Mouse (Mus musculus) T-helper 17 cell (primary cell): Measurements from ENCODE around the gene Chrm3.

ENCODE experiments used
- in situ Hi-C, 2 experiments: fragments of 300-600 bp; cut with MboI, MseI; formaldehyde crosslinking; loops; 1 replicate in 1 of 2; 2 replicates in 1 of 2; pipeline ENCODE4 v1.15.1; 2025; ENCODE audit warnings: high pct_unique_total_duplicates in 2 of 2

The Chrm3 gene

GRCm38 (mm10) chr13:9900653-9901385 lies 459.8 kb downstream of the Chrm3 start:
- in situ Hi-C loops: no loop called here

- in situ Hi-C loops: loop anchor here in 1 of 2 experiments (25.0 kb wide), 1 partner anchor 1038 kb away; no protein-coding TSS in a partner anchor
Observed at GRCm38 (mm10) chr13:9898664-9899369, 461.8 kb downstream of the Chrm3 start.

GRCm38 (mm10) chr13:9897231-9897630 lies 463.4 kb downstream of the Chrm3 start:
- in situ Hi-C loops: loop anchor here in 1 of 2 experiments (25.0 kb wide), 1 partner anchor 1040 kb away; no protein-coding TSS in a partner anchor

GRCm38 (mm10) chr13:9895045-9895625 lies 465.5 kb downstream of the Chrm3 start:
- in situ Hi-C loops: loop anchor here in 1 of 2 experiments (25.0 kb wide), 1 partner anchor 1042 kb away; no protein-coding TSS in a partner anchor

GRCm38 (mm10) chr13:9891088-9891487 lies 469.6 kb downstream of the Chrm3 start:
- in situ Hi-C loops: loop anchor here in 1 of 2 experiments (25.0 kb wide), 1 partner anchor 1046 kb away; no protein-coding TSS in a partner anchor

GRCm38 (mm10) chr13:9890460-9890859 lies 470.2 kb downstream of the Chrm3 start:
- in situ Hi-C loops: loop anchor here in 1 of 2 experiments (25.0 kb wide), 1 partner anchor 1047 kb away; no protein-coding TSS in a partner anchor

- in situ Hi-C loops: loop anchor here in 1 of 2 experiments (5.0 to 25.0 kb wide), 2 partner anchors 647 to 1047 kb away; no protein-coding TSS in a partner anchor
Observed at GRCm38 (mm10) chr13:9889954-9890353, 470.7 kb downstream of the Chrm3 start.

- in situ Hi-C loops: loop anchor here in 1 of 2 experiments (5.0 to 25.0 kb wide), 2 partner anchors 649 to 1049 kb away; no protein-coding TSS in a partner anchor
Observed at GRCm38 (mm10) chr13:9888284-9888683, 472.4 kb downstream of the Chrm3 start.

- in situ Hi-C loops: loop anchor here in 1 of 2 experiments (5.0 to 25.0 kb wide), 2 partner anchors 650 to 1050 kb away; no protein-coding TSS in a partner anchor
Observed at GRCm38 (mm10) chr13:9887261-9887660, 473.4 kb downstream of the Chrm3 start.

GRCm38 (mm10) chr13:9886465-9887135 lies 474.0 kb downstream of the Chrm3 start:
- in situ Hi-C loops: loop anchor here in 1 of 2 experiments (5.0 to 25.0 kb wide), 2 partner anchors 651 to 1051 kb away; no protein-coding TSS in a partner anchor

- in situ Hi-C loops: loop anchor here (5.0 to 25.0 kb wide), 2 partner anchors 465 to 1055 kb away; no protein-coding TSS in a partner anchor
Observed at GRCm38 (mm10) chr13:9882362-9883282, 478.0 kb downstream of the Chrm3 start.

- in situ Hi-C loops: loop anchor here (5.0 to 25.0 kb wide), 2 partner anchors 465 to 1055 kb away; no protein-coding TSS in a partner anchor
Observed at GRCm38 (mm10) chr13:9881930-9882329, 478.7 kb downstream of the Chrm3 start.

- in situ Hi-C loops: loop anchor here (5.0 to 25.0 kb wide), 2 partner anchors 467 to 1057 kb away; no protein-coding TSS in a partner anchor
Observed at GRCm38 (mm10) chr13:9880401-9880800, 480.2 kb downstream of the Chrm3 start.

GRCm38 (mm10) chr13:9878596-9879010 lies 482.0 kb downstream of the Chrm3 start:
- in situ Hi-C loops: loop anchor here (5.0 to 25.0 kb wide), 3 partner anchors 466 to 1059 kb away; no protein-coding TSS in a partner anchor

- in situ Hi-C loops: loop anchor here in 1 of 2 experiments (10.0 kb wide), 1 partner anchor 471 kb away; no protein-coding TSS in a partner anchor
Observed at GRCm38 (mm10) chr13:9873377-9873776, 487.3 kb downstream of the Chrm3 start.

- in situ Hi-C loops: no loop called here
Observed at GRCm38 (mm10) chr13:9866161-9866560, 494.5 kb downstream of the Chrm3 start.

GRCm38 (mm10) chr13:9847515-9847914 lies 513.1 kb downstream of the Chrm3 start:
- in situ Hi-C loops: loop anchor here (5.0 to 10.0 kb wide), 3 partner anchors 280 to 665 kb away; no protein-coding TSS in a partner anchor

GRCm38 (mm10) chr13:9846543-9847434 lies 513.9 kb downstream of the Chrm3 start:
- in situ Hi-C loops: loop anchor here (5.0 to 10.0 kb wide), 3 partner anchors 279 to 664 kb away; no protein-coding TSS in a partner anchor
